ENCODE assay signal across 15 mouse cellular contexts in genomic region chr19:14035785-14036184, GRCm38 (mm10).
DNase-seq lines count a peak whose midpoint lies in the region; ATAC-seq and TF ChIP-seq lines count a peak whose summit lies in the region.
"Had no signal": no experiment of that assay in that cellular context is flagged by ENCODE, and none has a peak within 500 bp of the region (broad histone marks: within the 10 kb centered on the region; RNA-seq: fewer than 3 reads in every experiment).

No protein-coding gene starts in this region.

- no peak overlapping the region for H3K4me3 ChIP-seq in hindbrain, embryonic 13.5 days
- H3K4me3 ChIP-seq in midbrain, embryonic 14.5 days (replicated peaks; ENCODE audit: low read depth, low read length) = no peak overlapping the region
- no peak overlapping the region for H3K4me3 ChIP-seq in left cerebral cortex, adult 2 months
- H3K4me3 ChIP-seq: liver, embryonic 12.5 days had no signal

- DNase-seq in embryo, embryonic 10 days (ENCODE audit: low spot score) = peak; percentile 17
- no peak for DNase-seq in embryo, embryonic 9.5 days (ENCODE audit: extremely low spot score)
- DNase-seq in brain, embryonic 14.5 days (ENCODE audit: low read depth) = peak; percentile 70
- DNase-seq in midbrain, embryonic 14.5 days = peak; percentile 67
- DNase-seq in kidney, adult 18-20 months = no peak
- no peak for DNase-seq in layer of hippocampus, postnatal 36 days
- DNase-seq in left cerebral cortex, adult 2 months (ENCODE audit: extremely low spot score in 1 of 2, low spot score in 2 of 2) = no peak
- DNase-seq: cerebellum, postnatal 25 days; gastrocnemius, postnatal 10 days; heart, adult 18-20 months; lung, embryonic 14.5 days; lung, postnatal 4 days; thymus, postnatal 25 days had no signal

- WGBS in hindbrain, embryonic 13.5 days = 43% methylated on average over 1 of the region's 1 CpGs
- WGBS in midbrain, embryonic 14.5 days = 12% methylated on average over 1 of the region's 1 CpGs

- no peak overlapping the region for H3K9ac ChIP-seq in hindbrain, embryonic 13.5 days
- no peak overlapping the region for H3K9ac ChIP-seq in midbrain, embryonic 14.5 days (replicated peaks; ENCODE audit: low read length)
- H3K9ac ChIP-seq: liver, embryonic 12.5 days; lung, embryonic 14.5 days had no signal

- H3K9me3 ChIP-seq in hindbrain, embryonic 13.5 days = no peaks in the 10 kb centered on the region
- H3K9me3 ChIP-seq in midbrain, embryonic 14.5 days (ENCODE audit: control insufficient read depth, low read length) = no peaks in the 10 kb centered on the region
- H3K9me3 ChIP-seq: liver, embryonic 12.5 days had no signal

- peaks cover 13% of the 10 kb centered on the region for H3K4me1 ChIP-seq in hindbrain, embryonic 13.5 days (replicated peaks)
- H3K4me1 ChIP-seq in midbrain, embryonic 14.5 days (ENCODE audit: control insufficient read depth, insufficient read depth, low read length) = peaks cover 11% of the 10 kb centered on the region; the same call in 1 of the 2 replicates
- H3K4me1 ChIP-seq: liver, embryonic 12.5 days had no signal

- no peaks in the 10 kb centered on the region for H3K36me3 ChIP-seq in hindbrain, embryonic 13.5 days
- no peaks in the 10 kb centered on the region for H3K36me3 ChIP-seq in midbrain, embryonic 14.5 days (ENCODE audit: control insufficient read depth, insufficient read depth, low read length)
- H3K36me3 ChIP-seq: liver, embryonic 12.5 days had no signal

- TF ChIP-seq CTCF in brain, embryonic 14.5 days (IDR thresholded peaks at IDR 0.05; ENCODE audit: borderline replicate concordance, extremely low read depth, insufficient read depth, insufficient read length) = no peak
- TF ChIP-seq CTCF in left cerebral cortex, adult 2 months (IDR thresholded peaks at IDR 0.05) = no peak

- no peak for TF ChIP-seq POLR2A in brain, embryonic 14.5 days (IDR thresholded peaks at IDR 0.05; ENCODE audit: borderline replicate concordance, extremely low read depth, insufficient read depth, insufficient read length, poor library complexity, severe bottlenecking)

- H3K4me2 ChIP-seq in hindbrain, embryonic 13.5 days = no peak overlapping the region
- H3K4me2 ChIP-seq in midbrain, embryonic 14.5 days (ENCODE audit: low read length) = no peak overlapping the region
- H3K4me2 ChIP-seq: liver, embryonic 12.5 days; lung, embryonic 14.5 days had no signal

- intact Hi-C loops in left cerebral cortex, adult 2 months (cut with DNase I) = no loop called here

- H3K27me3 ChIP-seq in hindbrain, embryonic 13.5 days = no peaks in the 10 kb centered on the region
- H3K27me3 ChIP-seq in midbrain, embryonic 14.5 days (ENCODE audit: control insufficient read depth, insufficient read depth, low read length) = no peaks in the 10 kb centered on the region; the same call in 1 of the 2 replicates
- H3K27me3 ChIP-seq: liver, embryonic 12.5 days had no signal

- H3K27ac ChIP-seq in hindbrain, embryonic 13.5 days = no peak overlapping the region; the same call in 1 of the 2 replicates
- no peak overlapping the region for H3K27ac ChIP-seq in midbrain, embryonic 14.5 days (replicated peaks; ENCODE audit: low read depth, low read length)
- H3K27ac ChIP-seq in left cerebral cortex, adult 2 months = no peak overlapping the region
- H3K27ac ChIP-seq: liver, embryonic 12.5 days had no signal

- peak; percentile 57; the same call in 1 of the 2 replicates for ATAC-seq in hindbrain, embryonic 13.5 days (ENCODE audit: low FRiP score)
- ATAC-seq in midbrain, embryonic 14.5 days (ENCODE audit: low FRiP score, low TSS enrichment) = peak; percentile 62; the same call in 1 of the 2 replicates
- ATAC-seq: liver, embryonic 12.5 days had no signal

Comparison
In these comparisons a context has a peak if more than half of its experiments do, and no peak if none do; other contexts are left out.
1. DNase-seq: peak in embryo, embryonic 10 days (single experiment), brain, embryonic 14.5 days (single experiment) and midbrain, embryonic 14.5 days (single experiment); none in embryo, embryonic 9.5 days (single experiment), kidney, adult 18-20 months (single experiment), layer of hippocampus, postnatal 36 days (0 of 2) and left cerebral cortex, adult 2 months (0 of 2).